ENCODE assay signal across 17 mouse cellular contexts in genomic region chr1:136957696-136958095, GRCm38 (mm10). TPM values are rescaled to one million over a fixed set of nuclear protein-coding genes. Genes with fewer than 3 reads are reported as not detected.
A peak's percentile ranks its signal among the peaks of the same experiment; 100 is the strongest.
DNase-seq lines count a peak whose midpoint lies in the region; ATAC-seq and TF ChIP-seq lines count a peak whose summit lies in the region.
"Had no signal": no experiment of that assay in that cellular context is flagged by ENCODE, and none has a peak within 500 bp of the region (broad histone marks: within the 10 kb centered on the region; RNA-seq: fewer than 3 reads in every experiment).

No protein-coding gene starts in this region.

- peak overlapping the region; percentile 47 for H3K4me2 ChIP-seq in heart, embryonic 11.5 days
- peak overlapping the region; percentile 61 for H3K4me2 ChIP-seq in liver, embryonic 11.5 days
- H3K4me2 ChIP-seq: forebrain, embryonic 13.5 days; hindbrain, embryonic 15.5 days; kidney, embryonic 15.5 days had no signal

- no peaks in the 10 kb centered on the region for H3K9me3 ChIP-seq in heart, embryonic 11.5 days (replicated peaks; ENCODE audit: control insufficient read depth, low read length)
- no peaks in the 10 kb centered on the region; the same call in 1 of the 2 replicates for H3K9me3 ChIP-seq in E14TG2a.4 (ENCODE audit: low read length)
- H3K9me3 ChIP-seq in liver, embryonic 11.5 days (ENCODE audit: control insufficient read depth, low read length), result no peaks in the 10 kb centered on the region
- H3K9me3 ChIP-seq: forebrain, embryonic 13.5 days; hindbrain, embryonic 15.5 days; kidney, embryonic 15.5 days; neural tube, embryonic 15.5 days had no signal

- WGBS in heart, embryonic 11.5 days (ENCODE audit: insufficient replicate concordance), result 21% methylated on average over 8 of the region's 8 CpGs
- 11% methylated on average over 8 of the region's 8 CpGs for WGBS in liver, embryonic 11.5 days

- ATAC-seq in heart, embryonic 11.5 days (replicated peaks; ENCODE audit: insufficient number of reproducible peaks, low FRiP score, low TSS enrichment), result no peak
- no peak for ATAC-seq in liver, embryonic 11.5 days (replicated peaks; ENCODE audit: low FRiP score)

- H3K9ac ChIP-seq in heart, embryonic 11.5 days (ENCODE audit: low read depth, low read length), result no peak overlapping the region
- no peak overlapping the region for H3K9ac ChIP-seq in liver, embryonic 11.5 days (ENCODE audit: low read depth, low read length)
- H3K9ac ChIP-seq: forebrain, embryonic 13.5 days; hindbrain, embryonic 15.5 days; kidney, embryonic 15.5 days; lung, embryonic 14.5 days; neural tube, embryonic 15.5 days had no signal

- H3K36me3 ChIP-seq in heart, embryonic 11.5 days (ENCODE audit: control insufficient read depth, insufficient read depth, low read length), result no peaks in the 10 kb centered on the region
- H3K36me3 ChIP-seq in E14TG2a.4 (ENCODE audit: insufficient read depth, low read length), result no peaks in the 10 kb centered on the region
- H3K36me3 ChIP-seq in liver, embryonic 11.5 days (ENCODE audit: control insufficient read depth, insufficient read depth, low read length), result no peaks in the 10 kb centered on the region
- H3K36me3 ChIP-seq: hindbrain, embryonic 15.5 days; kidney, embryonic 15.5 days; neural tube, embryonic 15.5 days had no signal

- DNase-seq in heart, postnatal 36 days, result no peak
- DNase-seq in ZHBTc4 (ENCODE audit: low read depth, low spot score), result peak; percentile 39
- DNase-seq in liver, embryonic 11.5 days (ENCODE audit: low spot score), result no peak
- no peak for DNase-seq in lung, postnatal 4 days
- no peak for DNase-seq in embryo, embryonic 10.5 days (ENCODE audit: low spot score)
- DNase-seq in gastrocnemius, adult 8-10 months (ENCODE audit: low spot score in 2 of 2), result no peak
- DNase-seq: cerebellum, adult 9-11 months had no signal

- no peak overlapping the region for H3K4me3 ChIP-seq in heart, embryonic 11.5 days (ENCODE audit: low read depth, low read length)
- H3K4me3 ChIP-seq in E14TG2a.4 (replicated peaks; ENCODE audit: low read length), result peak overlapping the region; percentile 74
- H3K4me3 ChIP-seq in liver, embryonic 11.5 days (ENCODE audit: low read depth, low read length), result peak overlapping the region; percentile 33
- H3K4me3 ChIP-seq: forebrain, embryonic 13.5 days; hindbrain, embryonic 15.5 days; kidney, embryonic 15.5 days; layer of hippocampus, adult 2 months; neural tube, embryonic 15.5 days had no signal

- H3K27ac ChIP-seq in heart, embryonic 11.5 days (ENCODE audit: low read depth, low read length), result no peak overlapping the region
- peak overlapping the region; percentile 62; the same call in 1 of the 2 replicates for H3K27ac ChIP-seq in liver, embryonic 11.5 days (ENCODE audit: low read depth, low read length)
- H3K27ac ChIP-seq: forebrain, embryonic 13.5 days; hindbrain, embryonic 15.5 days; kidney, embryonic 15.5 days; layer of hippocampus, adult 2 months; neural tube, embryonic 15.5 days had no signal

- intact Hi-C loops in heart, postnatal 36 days (cut with DNase I), result no loop called here

- H3K4me1 ChIP-seq in heart, embryonic 11.5 days (ENCODE audit: control insufficient read depth, insufficient read depth, low read length), result peaks cover 9% of the 10 kb centered on the region
- H3K4me1 ChIP-seq in E14TG2a.4 (replicated peaks; ENCODE audit: low read depth, low read length), result peaks cover 53% of the 10 kb centered on the region
- H3K4me1 ChIP-seq in liver, embryonic 11.5 days (replicated peaks; ENCODE audit: control insufficient read depth, insufficient read depth, low read length), result no peaks in the 10 kb centered on the region

- H3K27me3 ChIP-seq in heart, embryonic 11.5 days (ENCODE audit: control insufficient read depth, insufficient read depth, low read length), result peaks cover 33% of the 10 kb centered on the region
- H3K27me3 ChIP-seq in E14TG2a.4 (ENCODE audit: insufficient read depth, low read length), result no peaks in the 10 kb centered on the region
- H3K27me3 ChIP-seq in liver, embryonic 11.5 days (replicated peaks; ENCODE audit: control insufficient read depth, insufficient read depth, low read length), result peaks cover 54% of the 10 kb centered on the region

- no peak for TF ChIP-seq CTCF in E14TG2a.4 (conservative IDR thresholded peaks at IDR 0.05; ENCODE audit: low read length)

RNA-seq across cellular contexts. Expression of gene Nr5a2, which starts 2.6 kb away (rescaled TPM):
- 0.14 TPM in 2 replicates for polyA plus RNA-seq in heart, embryonic 11.5 days (2014; fragmentation: Nextera tagmentation; extraction: Ambion mirVana)
- under 1 TPM; 0.58 to 0.92 TPM for total RNA-seq in heart, postnatal 36 days (2021)
- polyA plus RNA-seq in liver, embryonic 11.5 days (2014; fragmentation: Nextera tagmentation; extraction: Ambion mirVana), result 4.9 and 5.3 TPM in 2 replicates
- under 1 TPM; 0.09 to 0.43 (median 0.16) TPM for total RNA-seq in gastrocnemius, adult 8-10 months (2022)
- total RNA-seq: layer of hippocampus, adult 2 months; megakaryocyte progenitor cell, adult 5-6 weeks; monocyte, adult 5-6 weeks had no signal
